Mouse (Mus musculus) kidney, adult 2 months (tissue): ENCODE results near the gene Hist1h2bg. TPM values are rescaled to one million over a fixed set of nuclear protein-coding genes. Genes with fewer than 3 reads are reported as not detected.
"Not testable (repeated sequence)": the region's sequence is repeated elsewhere in the genome, so short reads cannot be mapped to it uniquely, and the experiment has no call there.

Experiments
- DNase-seq: peaks from one replicate; pipeline ENCODE4 v3.0.0; 2021
- H3K27ac ChIP-seq: fragments of 200-500 bp; 2 replicates; pipeline ENCODE4 v1.5.1; 2012; ENCODE audit warnings: low read depth, low read length, control low read depth, inconsistent platforms; ENCODE audit not compliant: insufficient read depth
- H3K27me3 ChIP-seq: fragments of 200-500 bp; replicated peaks from 2 replicates; pipeline ENCODE4 v1.6.1; 2012; ENCODE audit warnings: mild to moderate bottlenecking, moderate library complexity, low read length, inconsistent platforms; ENCODE audit not compliant: control insufficient read depth, insufficient read depth
- H3K36me3 ChIP-seq: fragments of 200-500 bp; 2 replicates; pipeline ENCODE4 v1.6.1; 2012; ENCODE audit warnings: mild to moderate bottlenecking, moderate library complexity, low read length, inconsistent platforms; ENCODE audit not compliant: control insufficient read depth, insufficient read depth
- H3K4me1 ChIP-seq: fragments of 200-500 bp; 2 replicates; pipeline ENCODE4 v1.6.1; 2011; ENCODE audit warnings: low read length; ENCODE audit not compliant: control insufficient read depth, insufficient read depth
- H3K4me3 ChIP-seq: fragments of 200-500 bp; 2 replicates; pipeline ENCODE4 v1.5.1; 2011; ENCODE audit warnings: mild to moderate bottlenecking, low read depth, low read length, control low read depth; ENCODE audit not compliant: insufficient read depth
- CTCF ChIP-seq: fragments of 200-500 bp; conservative IDR thresholded peaks from 2 replicates; pipeline ENCODE4 v1.5.1; 2011; ENCODE audit warnings: low read depth, mild to moderate bottlenecking, control low read depth, low read length, moderate library complexity, mixed read lengths; ENCODE audit not compliant: insufficient read depth, insufficient read length
- POLR2A ChIP-seq: fragments of 200-500 bp; IDR thresholded peaks from one replicate; pipeline ENCODE4 v1.6.1; 2011; ENCODE audit warnings: low read depth, low read length, control low read depth
- WGBS: fragments of 180-500 bp; shearing (Covaris S2); methylation state at CpG from one replicate; pipeline ENCODE4 v1.1.7; 2018; 5-methylcytosine and 5-hydroxymethylcytosine counted together
- polyA plus RNA-seq: library from polyadenylated mRNA; depleted of rRNA; stranded (reverse); fragments of >200 nt; gene quantifications from 2 replicates; pipeline ENCODE4 v1.2.3, GENCODE M21; 2012

Hist1h2bg gene
- polyA plus RNA-seq, 1 experiment: 3.1 TPM

DNA sequence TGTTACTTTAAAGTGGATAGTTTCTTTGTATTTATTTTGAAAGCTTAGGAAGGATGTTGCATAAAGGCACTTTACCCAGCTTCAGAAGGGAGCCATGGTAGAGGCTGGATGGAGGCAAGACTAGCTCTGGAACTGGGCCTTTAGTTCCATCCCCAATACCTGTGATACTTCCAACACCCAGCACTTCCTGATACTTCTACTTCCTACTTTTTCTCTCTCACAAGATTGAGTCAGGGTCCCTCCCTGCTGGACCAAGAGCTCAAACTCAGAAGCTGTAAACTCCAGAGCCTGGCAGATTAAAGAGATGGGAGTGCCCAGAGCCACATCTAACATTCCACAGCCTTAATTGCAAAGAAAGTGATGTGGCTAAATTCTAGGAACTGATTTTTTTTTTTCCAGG, 13.1 kb downstream of the Hist1h2bg start:
- peaks cover 13% of the 10 kb centered on the region; the same call in 1 of the 2 replicates for H3K4me1 ChIP-seq
- 0 out of 2 replicates have a peak overlapping the region, but pooled peaks have one; percentile 3 for H3K4me3 ChIP-seq
- TF ChIP-seq POLR2A (no peak), CTCF (no peak)
- H3K36me3 ChIP-seq: no peaks in the 10 kb centered on the region
- no peaks in the 10 kb centered on the region for H3K27me3 ChIP-seq
- DNase-seq: peak; percentile 7
- peak overlapping the region; percentile 55 for H3K27ac ChIP-seq

DNA sequence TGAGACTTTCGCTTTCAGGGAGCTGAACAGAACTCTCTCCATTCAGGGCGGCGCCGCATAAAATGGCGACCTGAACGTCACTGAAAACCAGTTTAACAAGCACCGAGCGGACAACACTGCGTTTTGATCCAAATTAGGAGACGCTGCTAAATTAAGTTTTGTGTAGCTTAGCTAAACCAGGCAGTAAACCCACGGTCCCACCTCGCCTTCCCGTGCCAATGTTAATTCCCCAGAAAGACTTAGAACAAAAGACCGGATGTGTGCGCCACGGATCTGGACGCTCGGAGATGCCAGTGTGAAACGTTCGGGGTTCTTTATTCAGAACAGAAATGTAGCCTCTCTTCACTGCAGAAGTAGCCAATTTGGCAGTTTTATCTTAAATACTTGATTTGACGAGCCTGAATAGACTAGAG, 13.8 kb downstream of the Hist1h2bg start:
- H3K27me3 ChIP-seq: no peaks in the 10 kb centered on the region
- peak; percentile 79 for DNase-seq
- TF ChIP-seq POLR2A (no peak), CTCF (no peak)
- WGBS: under 1% methylated on average over 21 of the region's 21 CpGs
- H3K27ac ChIP-seq: peak overlapping the region; percentile 65
- peak overlapping the region; percentile 69 for H3K4me3 ChIP-seq
- H3K36me3 ChIP-seq: no peaks in the 10 kb centered on the region
- H3K4me1 ChIP-seq: peaks cover 13% of the 10 kb centered on the region; the same call in 1 of the 2 replicates

- Histone ChIP-seq H3K4me3 (peak overlapping the region; percentile 78), H3K4me1 (peaks cover 13% of the 10 kb centered on the region; the same call in 1 of the 2 replicates), H3K27ac (peak overlapping the region; percentile 65)
- DNase-seq: peak; percentile 90
- peak; percentile 59 for TF ChIP-seq POLR2A
- under 1% methylated on average over 22 of the region's 36 CpGs for WGBS
- not testable (repeated sequence) for H3K27me3 ChIP-seq, H3K36me3 ChIP-seq
Measured at GRCm38 (mm10) chr13:23585442-23586098, 14.4 kb downstream of the Hist1h2bg start.

DNA sequence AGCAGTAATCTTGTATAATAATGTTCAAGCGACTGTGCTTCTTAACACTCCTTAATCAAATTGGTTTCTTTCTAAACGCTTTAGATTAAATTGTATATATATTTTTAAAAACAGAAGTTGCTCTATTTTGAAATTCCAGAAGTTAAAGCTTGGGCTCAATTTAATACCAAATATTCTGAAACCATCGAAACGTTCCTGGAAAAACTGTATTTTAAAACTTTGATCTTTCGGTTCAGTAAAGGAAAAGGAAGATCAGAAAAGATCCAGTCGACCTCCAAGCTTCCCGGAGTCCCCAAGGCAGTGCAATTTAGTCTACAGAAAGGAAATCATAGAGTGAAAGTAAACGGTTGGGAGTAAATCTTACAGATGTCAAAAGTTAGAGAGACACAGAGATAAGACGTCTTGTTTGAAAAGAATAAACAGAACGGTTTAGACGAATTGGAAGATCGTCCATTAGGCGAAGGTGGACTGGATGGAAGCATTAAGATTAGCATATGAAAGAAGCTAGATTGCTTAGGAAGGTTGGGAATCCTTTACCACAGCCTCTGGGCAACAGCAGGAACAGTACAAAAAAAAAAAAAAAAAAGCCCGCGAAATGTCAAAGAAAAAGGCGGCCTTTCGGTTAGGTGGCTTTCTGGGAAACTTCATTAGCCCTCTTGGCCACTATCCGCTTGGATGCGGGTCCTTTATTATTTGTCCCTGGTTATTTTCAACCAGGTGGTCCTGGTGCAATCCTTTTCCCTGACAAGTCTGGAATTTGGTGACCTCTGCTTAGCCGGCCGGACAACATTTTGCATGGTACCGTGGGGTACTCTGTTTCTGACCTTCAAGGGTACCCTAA, 15.1 kb downstream of the Hist1h2bg start:
- DNase-seq: no peak
- 2% methylated on average over 22 of the region's 22 CpGs for WGBS
- TF ChIP-seq POLR2A (no peak), CTCF (no peak)
- Histone ChIP-seq H3K36me3 (no peaks in the 10 kb centered on the region), H3K4me1 (peaks cover 13% of the 10 kb centered on the region; the same call in 1 of the 2 replicates), H3K4me3 (peak overlapping the region; percentile 45), H3K27ac (peak overlapping the region; percentile 55), H3K27me3 (no peaks in the 10 kb centered on the region)

DNA sequence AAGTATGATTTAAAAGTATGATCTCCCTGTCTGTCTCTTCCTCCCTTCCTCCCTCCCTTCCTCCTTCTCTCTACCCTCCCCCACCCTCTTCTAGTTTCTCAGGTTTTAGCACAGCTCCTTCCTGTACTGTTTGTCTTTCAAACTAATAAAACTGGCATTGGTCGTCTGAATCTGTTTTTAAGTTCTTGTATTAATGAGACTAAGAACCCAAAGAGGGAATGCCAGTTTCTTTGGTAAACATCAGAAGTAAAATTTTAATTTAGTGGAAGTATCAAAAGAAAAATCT, 15.7 kb downstream of the Hist1h2bg start:
- no peak for TF ChIP-seq CTCF
- no peak for TF ChIP-seq POLR2A
- DNase-seq: no peak
- Histone ChIP-seq H3K4me3 (0 out of 2 replicates have a peak overlapping the region, but pooled peaks have one; percentile 45), H3K4me1 (peaks cover 10% of the 10 kb centered on the region; the same call in 1 of the 2 replicates), H3K36me3 (no peaks in the 10 kb centered on the region), H3K27ac (no peak overlapping the region), H3K27me3 (no peaks in the 10 kb centered on the region)
- WGBS: 12% methylated on average over 1 of the region's 1 CpGs

GRCm38 (mm10) chr13:23591206-23591605, 20.0 kb downstream of the Hist1h2bg start:
- WGBS: 94% methylated on average over 7 of the region's 7 CpGs
- TF ChIP-seq POLR2A: no peak
- no peak for TF ChIP-seq CTCF
- Histone ChIP-seq H3K4me3 (no peak overlapping the region), H3K27me3 (no peaks in the 10 kb centered on the region), H3K4me1 (peaks cover 5% of the 10 kb centered on the region; the same call in 1 of the 2 replicates), H3K27ac (no peak overlapping the region), H3K36me3 (no peaks in the 10 kb centered on the region)
- DNase-seq: no peak

- not testable (repeated sequence) for H3K27me3 ChIP-seq, H3K36me3 ChIP-seq, H3K4me3 ChIP-seq, H3K27ac ChIP-seq, DNase-seq, H3K4me1 ChIP-seq
- 87% methylated on average over 7 of the region's 7 CpGs for whole genome bisulfite sequencing
Measured at GRCm38 (mm10) chr13:23591886-23592285, 20.7 kb downstream of the Hist1h2bg start.
